Mouse (Mus musculus) neural tube, embryonic 13.5 days (tissue): ENCODE measurements around the gene Msmp. TPM values are rescaled to one million over a fixed set of nuclear protein-coding genes. Genes with fewer than 3 reads are reported as not detected.
A peak's percentile ranks its signal among the peaks of the same experiment; 100 is the strongest.
"Not testable (repeated sequence)": the region's sequence is repeated elsewhere in the genome, so short reads cannot be mapped to it uniquely, and the experiment has no call there.

ENCODE experiments used
- ATAC-seq: fragments of 200-750 bp; cut with Nextera tagmentation; 2 replicates; pipeline ENCODE4 v1.8.0; 2017; ENCODE audit warnings: low read depth, mild to moderate bottlenecking, moderate TSS enrichment, moderate library complexity
- H3K27ac ChIP-seq: fragments of 300-500 bp; sonication (generic); replicated peaks from 2 replicates; pipeline ENCODE4 v1.5.1; 2015; ENCODE audit warnings: moderate library complexity, mild to moderate bottlenecking, inconsistent platforms
- H3K27me3 ChIP-seq: fragments of 300-500 bp; sonication (generic); 2 replicates; pipeline ENCODE4 v1.6.1; 2015; ENCODE audit warnings: mild to moderate bottlenecking, inconsistent platforms
- H3K36me3 ChIP-seq: fragments of 300-500 bp; sonication (generic); 2 replicates; pipeline ENCODE4 v1.6.1; 2015; ENCODE audit warnings: mild to moderate bottlenecking, inconsistent platforms
- H3K4me1 ChIP-seq: fragments of 300-500 bp; sonication (generic); replicated peaks from 2 replicates; pipeline ENCODE4 v1.6.1; 2015; ENCODE audit warnings: inconsistent platforms
- H3K4me2 ChIP-seq: fragments of 300-500 bp; sonication (generic); 2 replicates; pipeline ENCODE4 v1.6.1; 2015; ENCODE audit warnings: inconsistent platforms, mild to moderate bottlenecking, moderate library complexity
- H3K4me3 ChIP-seq: fragments of 300-500 bp; sonication (generic); 2 replicates; pipeline ENCODE4 v1.5.1; 2015; ENCODE audit warnings: mild to moderate bottlenecking, inconsistent platforms
- H3K9ac ChIP-seq: fragments of 300-500 bp; sonication (generic); 2 replicates; pipeline ENCODE4 v1.6.1; 2015; ENCODE audit warnings: moderate library complexity, mild to moderate bottlenecking, inconsistent platforms
- H3K9me3 ChIP-seq: fragments of 300-500 bp; sonication (generic); 2 replicates; pipeline ENCODE4 v1.6.1; 2016; ENCODE audit warnings: inconsistent platforms
- WGBS: fragments of 180-500 bp; shearing (Covaris S2); methylation state at CpG from one replicate; pipeline ENCODE4 v1.1.7; 2015; 5-methylcytosine and 5-hydroxymethylcytosine counted together
- polyA plus RNA-seq: library from polyadenylated mRNA; unstranded; fragments of >200 nt; fragmentation: Nextera tagmentation; extraction: Ambion mirVana; gene quantifications from 2 replicates; pipeline ENCODE4 v1.2.1, GENCODE M21; 2015

The Msmp gene
- polyA plus RNA-seq, 1 experiment from 2014 or later, result not detected

DNA sequence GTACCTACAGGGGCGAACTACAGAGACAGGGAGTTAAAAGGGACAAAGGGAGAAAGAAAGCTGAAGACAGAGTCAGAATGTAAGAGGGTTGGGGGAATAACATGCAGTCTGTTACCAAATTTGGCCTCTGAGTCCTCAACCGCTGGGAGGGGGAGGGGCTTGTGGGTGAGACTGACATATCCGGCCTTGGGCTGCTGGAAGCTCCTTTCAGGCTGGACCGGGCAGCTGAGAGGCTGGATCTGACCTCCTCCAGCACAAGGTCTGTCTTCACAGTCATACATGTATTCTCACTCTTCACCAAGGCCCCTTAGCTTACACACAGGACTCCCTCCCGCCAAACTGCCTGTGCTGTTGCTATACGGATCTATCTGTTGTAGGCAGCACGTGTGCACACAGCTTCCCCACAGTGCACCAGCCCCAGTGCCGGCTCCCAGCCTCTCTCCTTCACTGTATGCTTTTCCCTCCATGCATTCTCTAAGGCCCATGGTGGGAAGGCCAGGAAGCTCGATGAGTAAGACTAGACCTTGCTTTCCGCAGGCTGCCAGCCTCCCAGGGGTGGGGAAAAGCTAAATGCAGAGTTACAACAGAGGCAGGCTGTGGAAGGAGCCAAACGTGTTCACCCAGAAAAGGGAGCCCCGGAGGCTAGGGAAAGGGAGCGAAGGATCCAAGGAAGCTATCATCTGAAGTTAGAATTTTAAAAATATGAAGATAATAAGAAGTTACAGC, 25.5 kb downstream of the Msmp start:
- no peak for ATAC-seq
- peak overlapping the region; percentile 52 for H3K9ac ChIP-seq
- H3K27ac ChIP-seq, result peak overlapping the region; percentile 42
- 25% methylated on average over 13 of the region's 13 CpGs for WGBS
- H3K27me3 ChIP-seq, result no peaks in the 10 kb centered on the region
- peak overlapping the region; percentile 26 for H3K4me2 ChIP-seq
- H3K4me3 ChIP-seq, result peak overlapping the region; percentile 2; the same call in 1 of the 2 replicates
- peaks cover 35% of the 10 kb centered on the region for H3K36me3 ChIP-seq
- H3K4me1 ChIP-seq, result peaks cover 56% of the 10 kb centered on the region
- no peaks in the 10 kb centered on the region for H3K9me3 ChIP-seq

DNA sequence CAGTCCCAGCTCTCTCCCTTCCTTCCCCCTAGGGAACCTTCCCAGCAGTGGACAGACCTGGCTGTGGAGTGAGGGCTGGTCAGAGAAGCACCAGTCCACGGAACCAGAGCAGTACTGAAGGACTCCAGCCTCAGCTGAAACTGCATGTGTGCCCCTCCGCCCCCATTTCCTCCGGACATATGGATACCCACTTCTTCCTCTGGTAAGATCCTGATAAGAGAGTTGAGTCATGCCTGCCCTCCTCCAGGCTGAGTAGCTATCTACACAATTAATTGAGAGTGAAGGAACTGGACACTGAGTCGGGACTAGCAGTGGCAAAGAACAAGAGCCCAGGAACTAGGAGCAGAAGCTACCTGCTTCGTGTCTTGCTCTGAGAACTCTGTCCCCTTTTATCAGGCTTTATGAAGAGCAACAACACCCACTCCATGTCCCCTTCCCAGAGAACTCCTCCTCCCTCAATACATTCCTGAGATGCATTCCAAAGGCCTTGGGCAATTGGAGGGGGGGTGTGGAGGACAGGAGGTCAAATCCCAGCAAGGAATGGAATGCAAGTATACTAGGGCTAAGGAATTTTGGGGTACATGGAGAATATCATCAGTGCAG, 26.2 kb downstream of the Msmp start:
- Histone ChIP-seq H3K36me3 (peaks cover 42% of the 10 kb centered on the region), H3K9me3 (no peaks in the 10 kb centered on the region), H3K27ac (0 out of 2 replicates have a peak overlapping the region, but pooled peaks have one; percentile 42), H3K4me1 (peaks cover 49% of the 10 kb centered on the region), H3K9ac (peak overlapping the region; percentile 52), H3K4me2 (peak overlapping the region; percentile 26), H3K4me3 (no peak overlapping the region), H3K27me3 (no peaks in the 10 kb centered on the region)
- no peak for ATAC-seq
- 42% methylated on average over 5 of the region's 5 CpGs for WGBS

DNA sequence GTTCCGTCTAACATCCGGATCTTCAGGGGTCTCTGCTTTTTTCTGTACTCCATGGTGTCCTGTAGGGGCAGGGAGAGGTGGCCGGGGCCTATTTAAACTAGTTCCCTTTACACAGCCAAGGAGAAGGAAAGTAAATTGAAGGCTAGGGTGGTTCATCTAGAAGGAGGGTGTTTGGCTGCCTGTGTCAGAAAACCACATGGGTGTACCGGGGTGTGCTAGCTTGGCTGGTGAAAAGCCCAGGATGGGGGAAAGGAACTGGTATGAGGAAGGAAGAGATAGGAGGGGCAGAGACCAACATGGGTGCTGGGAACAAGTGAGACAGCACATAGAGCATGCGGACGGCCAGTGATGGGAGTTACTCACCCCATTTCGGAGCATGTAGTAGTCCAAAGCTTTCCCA, 28.4 kb downstream of the Msmp start:
- Histone ChIP-seq H3K9me3 (no peaks in the 10 kb centered on the region), H3K4me2 (no peak overlapping the region), H3K4me3 (no peak overlapping the region), H3K4me1 (peaks cover 40% of the 10 kb centered on the region), H3K9ac (no peak overlapping the region), H3K27me3 (no peaks in the 10 kb centered on the region), H3K36me3 (peaks cover 62% of the 10 kb centered on the region), H3K27ac (no peak overlapping the region)
- ATAC-seq, result no peak
- 94% methylated on average over 7 of the region's 7 CpGs for WGBS

DNA sequence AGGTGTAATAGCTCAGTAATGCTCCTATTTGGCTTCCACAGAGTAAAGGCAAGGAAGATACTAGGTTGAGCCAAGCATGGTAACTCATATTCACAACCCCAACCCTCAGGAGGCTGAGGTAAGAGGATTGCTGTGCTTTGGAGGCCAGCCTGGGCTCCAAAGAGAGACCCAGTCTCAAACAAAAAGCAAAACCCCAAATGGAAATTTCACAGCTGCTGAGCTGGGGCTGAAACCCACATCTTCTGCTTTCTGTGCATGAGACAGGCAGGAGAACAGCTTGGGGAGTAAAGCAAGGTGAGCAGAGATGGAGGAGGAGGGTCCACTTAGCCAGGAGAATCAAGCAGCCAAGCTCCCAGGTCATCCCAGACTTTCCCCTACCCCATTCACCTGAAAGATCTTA, 30.4 kb downstream of the Msmp start:
- no peak overlapping the region for H3K9ac ChIP-seq
- no peak for ATAC-seq
- H3K9me3 ChIP-seq, result no peaks in the 10 kb centered on the region
- no peaks in the 10 kb centered on the region for H3K27me3 ChIP-seq
- no peak overlapping the region for H3K4me2 ChIP-seq
- H3K4me3 ChIP-seq, result no peak overlapping the region
- H3K4me1 ChIP-seq, result peaks cover 20% of the 10 kb centered on the region
- no peak overlapping the region for H3K27ac ChIP-seq
- peaks cover 83% of the 10 kb centered on the region for H3K36me3 ChIP-seq

DNA sequence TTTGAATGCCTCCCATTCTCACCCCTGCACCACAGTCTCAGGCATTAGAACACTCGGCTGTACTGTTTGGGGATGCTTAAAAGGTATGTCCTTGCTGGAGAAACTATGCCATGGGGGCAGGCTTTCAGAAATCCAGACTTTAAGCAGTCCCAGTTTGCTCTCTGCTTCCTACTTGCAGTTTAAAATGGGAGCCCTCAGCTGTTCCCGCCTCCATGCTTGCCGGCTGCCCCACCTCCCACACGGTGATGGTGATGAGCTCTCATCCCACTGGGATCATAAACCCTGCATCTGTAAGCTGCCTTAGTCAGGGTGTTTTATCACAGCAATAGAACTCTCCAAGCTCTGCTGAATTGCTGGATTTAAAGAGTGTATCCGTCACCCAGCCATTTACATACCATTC, 31.9 kb downstream of the Msmp start:
- ATAC-seq, result no peak
- Histone ChIP-seq H3K27ac (no peak overlapping the region), H3K9me3 (no peaks in the 10 kb centered on the region), H3K4me1 (peaks cover 5% of the 10 kb centered on the region; the same call in 1 of the 2 replicates), H3K4me3 (no peak overlapping the region), H3K9ac (no peak overlapping the region), H3K36me3 (peaks cover 97% of the 10 kb centered on the region), H3K4me2 (no peak overlapping the region), H3K27me3 (no peaks in the 10 kb centered on the region)
- 52% methylated on average over 5 of the region's 5 CpGs for WGBS

DNA sequence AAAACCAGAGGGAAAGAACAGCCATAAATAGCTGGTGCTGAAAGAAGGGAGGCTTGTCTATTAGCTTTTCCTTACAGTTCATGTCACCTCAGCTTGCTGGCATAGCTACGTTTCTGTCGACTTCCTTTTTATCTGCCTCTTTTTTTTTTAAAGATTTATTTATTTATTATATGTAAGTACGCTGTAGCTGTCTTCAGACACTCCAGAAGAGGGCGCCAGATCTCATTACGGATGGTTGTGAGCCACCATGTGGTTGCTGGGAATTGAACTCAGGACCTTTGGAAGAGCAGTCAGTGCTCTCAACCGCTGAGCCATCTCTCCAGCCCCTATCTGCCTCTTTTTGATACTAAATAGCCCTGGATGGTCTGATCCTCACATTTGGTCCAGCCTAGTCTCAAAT, 32.4 kb downstream of the Msmp start:
- H3K36me3 ChIP-seq, result peaks cover 99% of the 10 kb centered on the region
- WGBS, result 89% methylated on average over 6 of the region's 6 CpGs
- not testable (repeated sequence) for H3K27me3 ChIP-seq, H3K9me3 ChIP-seq, H3K27ac ChIP-seq, ATAC-seq, H3K4me3 ChIP-seq, H3K4me2 ChIP-seq, H3K4me1 ChIP-seq, H3K9ac ChIP-seq

DNA sequence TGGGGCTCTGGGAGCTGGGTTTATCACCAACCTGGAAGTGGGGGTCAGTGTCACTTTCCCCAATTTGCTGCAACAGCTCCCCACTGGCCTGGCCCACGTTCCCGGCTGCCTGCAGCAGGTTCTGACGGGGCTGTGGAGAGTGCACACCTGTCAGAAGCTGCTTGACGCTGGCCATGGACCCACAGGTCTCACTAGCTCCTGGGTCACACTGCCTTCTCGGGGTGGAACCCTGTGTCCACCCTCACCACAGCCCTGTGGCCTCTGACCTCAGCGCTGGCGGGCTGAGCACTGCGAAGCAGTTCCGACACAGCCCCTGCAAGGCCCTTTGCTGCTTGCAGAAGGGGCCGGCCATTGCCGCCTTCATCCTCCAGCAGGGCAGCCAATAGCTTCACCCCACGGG, 35.2 kb downstream of the Msmp start:
- Histone ChIP-seq H3K4me1 (no peaks in the 10 kb centered on the region), H3K27me3 (no peaks in the 10 kb centered on the region), H3K9ac (no peak overlapping the region), H3K27ac (no peak overlapping the region), H3K4me2 (no peak overlapping the region), H3K36me3 (peaks cover 99% of the 10 kb centered on the region), H3K9me3 (no peaks in the 10 kb centered on the region), H3K4me3 (no peak overlapping the region)
- WGBS, result 93% methylated on average over 12 of the region's 12 CpGs
- no peak for ATAC-seq

DNA sequence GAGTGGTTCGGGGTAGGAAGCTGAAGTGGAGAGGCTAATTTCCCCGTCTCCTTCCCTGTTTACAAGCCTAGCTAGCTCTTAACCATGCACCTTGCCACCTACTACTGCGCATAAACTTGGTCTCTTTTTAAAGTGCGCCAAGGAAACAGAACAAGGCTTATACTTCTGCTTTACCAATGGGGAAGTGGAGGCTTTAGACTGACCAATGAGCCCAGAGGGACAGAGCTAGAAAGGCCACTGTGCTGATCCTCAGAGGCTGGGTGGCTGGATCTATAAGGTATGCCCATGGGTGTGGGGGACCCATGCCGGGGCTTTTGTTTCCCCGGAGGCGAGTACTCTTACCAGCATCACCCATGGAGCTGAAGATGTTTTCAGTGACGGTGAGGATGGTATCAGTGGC, 37.1 kb downstream of the Msmp start:
- Histone ChIP-seq H3K4me3 (no peak overlapping the region), H3K4me1 (no peaks in the 10 kb centered on the region), H3K9me3 (no peaks in the 10 kb centered on the region), H3K27ac (no peak overlapping the region), H3K4me2 (no peak overlapping the region), H3K27me3 (no peaks in the 10 kb centered on the region), H3K36me3 (peaks cover 99% of the 10 kb centered on the region), H3K9ac (no peak overlapping the region)
- ATAC-seq, result no peak
- 94% methylated on average over 8 of the region's 8 CpGs for WGBS

DNA sequence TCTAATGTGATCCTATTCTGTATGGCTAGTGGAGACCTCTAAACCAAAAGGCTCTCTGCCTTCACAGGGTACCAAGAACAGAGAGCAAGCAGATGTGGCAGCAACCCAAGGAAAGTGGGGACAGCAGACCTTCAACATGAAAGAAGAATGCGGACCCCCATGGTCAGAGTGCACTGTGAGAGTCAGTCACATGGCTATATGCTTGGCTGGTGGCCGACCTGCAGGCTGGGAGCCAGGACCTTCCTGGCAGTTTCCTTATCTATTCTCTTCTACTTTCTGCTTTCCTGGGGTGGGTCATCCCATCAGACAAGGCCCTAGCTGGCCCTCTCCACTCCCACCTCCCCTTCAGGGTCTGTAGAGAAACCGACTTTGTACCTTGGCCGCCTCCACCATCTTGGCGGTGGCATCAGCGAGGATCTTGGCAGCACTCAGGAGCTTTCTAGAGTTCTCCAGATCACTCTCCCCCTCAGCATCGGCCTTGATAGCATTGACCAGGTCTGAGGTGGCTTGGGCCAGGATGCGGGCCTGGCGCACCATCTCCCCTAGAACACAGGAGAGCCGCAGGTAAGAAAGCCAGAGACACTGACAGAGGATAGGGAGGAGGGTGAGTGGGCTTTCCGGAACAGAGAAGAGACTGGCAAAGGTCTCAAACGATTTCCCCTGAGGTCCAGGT, 37.8 kb downstream of the Msmp start:
- WGBS, result 92% methylated on average over 12 of the region's 12 CpGs
- Histone ChIP-seq H3K27ac (no peak overlapping the region), H3K4me2 (no peak overlapping the region), H3K36me3 (peaks cover 99% of the 10 kb centered on the region), H3K9ac (no peak overlapping the region), H3K27me3 (no peaks in the 10 kb centered on the region), H3K4me3 (no peak overlapping the region), H3K9me3 (no peaks in the 10 kb centered on the region), H3K4me1 (no peaks in the 10 kb centered on the region)
- ATAC-seq, result no peak

DNA sequence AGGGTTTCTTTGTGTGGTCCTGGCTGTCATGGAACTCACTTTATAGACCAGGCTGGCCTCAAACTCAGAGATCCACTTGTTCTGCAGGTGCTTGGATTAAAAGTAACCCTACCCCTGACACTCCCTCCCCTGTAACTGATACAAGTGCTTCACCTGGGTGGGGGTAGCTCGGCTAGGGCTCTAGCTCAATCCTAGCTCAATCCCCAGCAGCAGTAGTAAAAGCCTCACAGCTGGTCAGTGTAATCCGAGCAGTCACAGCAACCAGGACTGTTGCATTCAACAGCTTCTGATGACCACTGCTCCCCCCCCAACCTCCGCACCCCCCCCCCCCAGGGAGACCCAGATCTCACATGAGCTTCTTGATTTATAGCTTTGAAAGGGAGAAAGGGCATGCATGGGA, 42.2 kb downstream of the Msmp start:
- H3K27ac ChIP-seq, result no peak overlapping the region
- peaks cover 99% of the 10 kb centered on the region for H3K36me3 ChIP-seq
- H3K27me3 ChIP-seq, result no peaks in the 10 kb centered on the region
- H3K9me3 ChIP-seq, result no peaks in the 10 kb centered on the region
- no peak overlapping the region for H3K4me2 ChIP-seq
- no peaks in the 10 kb centered on the region for H3K4me1 ChIP-seq
- no peak for ATAC-seq
- H3K4me3 ChIP-seq, result no peak overlapping the region
- H3K9ac ChIP-seq, result no peak overlapping the region
- WGBS, result 70% methylated on average over 3 of the region's 3 CpGs

DNA sequence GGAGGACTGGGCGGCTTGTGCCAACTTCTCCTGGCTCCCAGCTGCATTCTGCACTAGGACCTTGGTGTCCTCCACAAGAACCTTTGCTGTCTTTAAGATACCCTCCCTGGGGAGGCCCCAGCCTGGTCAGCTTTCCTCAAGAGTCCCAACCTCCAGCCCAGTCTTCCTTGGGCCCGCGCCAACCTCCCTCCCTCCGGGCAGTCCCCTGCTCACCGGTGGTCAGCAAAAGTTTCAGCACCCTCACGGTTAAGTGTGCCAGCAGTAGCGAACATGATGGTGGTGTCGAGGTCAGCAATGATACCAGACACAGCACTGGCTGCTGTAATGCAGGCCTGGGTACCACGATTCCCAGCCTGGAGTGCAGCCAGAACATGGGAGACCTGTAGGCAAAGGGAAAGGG, 48.3 kb downstream of the Msmp start:
- no peak overlapping the region for H3K9ac ChIP-seq
- H3K4me2 ChIP-seq, result no peak overlapping the region
- WGBS, result 96% methylated on average over 9 of the region's 9 CpGs
- H3K27ac ChIP-seq, result no peak overlapping the region
- peaks cover 99% of the 10 kb centered on the region for H3K36me3 ChIP-seq
- no peak overlapping the region for H3K4me3 ChIP-seq
- no peaks in the 10 kb centered on the region for H3K9me3 ChIP-seq
- no peaks in the 10 kb centered on the region for H3K4me1 ChIP-seq
- no peak for ATAC-seq
- H3K27me3 ChIP-seq, result no peaks in the 10 kb centered on the region

DNA sequence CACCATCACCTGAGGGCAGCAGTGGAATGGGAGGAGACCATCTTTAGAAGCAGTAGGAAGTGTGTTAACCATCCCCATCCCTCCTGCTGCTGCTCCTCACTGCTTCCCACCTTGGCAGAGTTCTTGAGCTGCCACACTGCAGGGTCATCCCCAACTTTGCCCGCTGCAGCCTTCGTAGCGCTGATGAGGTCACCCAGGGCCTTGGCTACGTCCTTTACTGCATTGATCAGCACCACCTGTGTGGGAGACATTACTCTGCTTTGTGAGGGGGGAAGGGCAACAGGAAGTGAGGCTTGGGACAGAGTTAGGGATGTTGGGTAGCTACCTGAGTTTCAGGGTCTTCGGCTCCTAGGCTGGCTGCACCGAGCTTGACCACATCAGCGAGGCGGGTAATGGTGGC, 48.7 kb downstream of the Msmp start:
- H3K27ac ChIP-seq, result no peak overlapping the region
- H3K4me1 ChIP-seq, result no peaks in the 10 kb centered on the region
- peaks cover 97% of the 10 kb centered on the region for H3K36me3 ChIP-seq
- H3K4me2 ChIP-seq, result no peak overlapping the region
- ATAC-seq, result no peak
- no peaks in the 10 kb centered on the region for H3K27me3 ChIP-seq
- 94% methylated on average over 8 of the region's 8 CpGs for WGBS
- no peak overlapping the region for H3K4me3 ChIP-seq
- H3K9me3 ChIP-seq, result no peaks in the 10 kb centered on the region
- H3K9ac ChIP-seq, result no peak overlapping the region
